Mouse (Mus musculus) cerebellum, postnatal 10 days (tissue): ENCODE data around the gene Ube2u.
A peak's percentile ranks its signal among the peaks of the same experiment; 100 is the strongest.
"Not testable (repeated sequence)": the region's sequence is repeated elsewhere in the genome, so short reads cannot be mapped to it uniquely, and the experiment has no call there.

Source experiments
- DNase-seq, 2 experiments: peaks; one replicate each; pipeline ENCODE4 v3.0.0; 2021; ENCODE audit warnings: mixed read lengths in 2 of 2

Gene Ube2u

DNA sequence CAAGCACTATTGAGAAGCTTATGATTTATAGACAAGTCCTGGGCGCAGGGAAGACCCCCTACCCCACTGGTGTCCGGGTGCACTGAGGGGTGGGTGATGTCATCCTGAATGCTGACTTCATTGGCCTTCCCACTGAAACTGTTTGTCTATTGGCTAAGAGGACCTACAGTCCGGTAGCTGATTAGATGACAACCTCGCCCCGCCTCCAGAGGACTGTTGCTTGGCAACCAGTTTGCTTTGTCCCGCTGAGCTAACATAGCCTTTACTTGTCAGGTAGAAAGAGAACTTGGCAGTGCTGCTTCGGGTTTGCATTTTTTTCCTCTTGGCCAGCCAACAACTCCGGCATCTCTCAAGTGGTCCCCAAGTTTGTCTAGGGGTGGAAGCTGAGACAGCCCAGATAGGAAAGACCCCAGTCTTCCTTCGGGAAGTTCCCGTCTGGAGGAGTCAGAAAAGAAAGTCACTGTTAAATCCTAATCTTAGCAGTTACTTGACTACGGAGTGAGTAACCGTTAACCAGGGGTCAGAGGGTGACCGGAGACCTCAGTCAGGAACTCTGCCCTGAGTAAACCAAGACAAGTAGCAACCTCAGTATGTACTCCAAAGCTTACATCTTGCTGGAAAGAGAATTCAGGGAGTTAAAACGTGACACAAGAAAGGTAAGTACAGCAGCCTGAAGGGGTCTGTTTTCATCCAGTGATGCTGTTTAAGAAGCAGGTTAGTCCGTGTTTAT, at the start of gene Ube2u:
TSS of gene Ube2u (plus strand) at position 258 of the 730 bp plus-strand sequence.
- DNase-seq: peak; percentile 70 to 79

DNA sequence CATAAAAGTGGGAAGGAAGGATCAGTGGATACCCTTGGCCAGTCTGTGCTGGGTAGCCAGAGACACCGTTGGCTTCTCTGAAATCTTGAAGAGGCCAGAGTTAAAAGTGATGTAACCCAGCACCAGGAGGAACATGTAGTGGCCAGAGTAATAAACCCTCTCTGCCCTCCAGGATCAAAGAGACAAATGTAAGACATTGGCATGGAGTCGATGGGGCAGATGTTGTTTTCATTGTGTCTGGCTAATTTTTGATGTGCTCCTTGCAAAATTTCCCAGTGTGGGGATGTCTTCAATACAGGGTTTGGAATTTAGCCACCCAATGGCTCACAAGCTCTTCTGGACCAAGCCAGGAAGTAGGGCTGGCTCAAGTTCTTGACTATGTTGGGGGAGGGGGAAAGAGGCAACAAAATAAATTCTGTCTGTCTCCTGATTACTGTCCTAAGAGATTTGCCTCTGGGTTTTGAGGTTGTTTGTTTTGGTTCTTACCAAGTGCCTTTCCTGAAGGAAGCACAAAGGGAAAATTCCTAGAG, 49.2 kb upstream of the Ube2u start:
- DNase-seq: peak; percentile 24 to 27

DNA sequence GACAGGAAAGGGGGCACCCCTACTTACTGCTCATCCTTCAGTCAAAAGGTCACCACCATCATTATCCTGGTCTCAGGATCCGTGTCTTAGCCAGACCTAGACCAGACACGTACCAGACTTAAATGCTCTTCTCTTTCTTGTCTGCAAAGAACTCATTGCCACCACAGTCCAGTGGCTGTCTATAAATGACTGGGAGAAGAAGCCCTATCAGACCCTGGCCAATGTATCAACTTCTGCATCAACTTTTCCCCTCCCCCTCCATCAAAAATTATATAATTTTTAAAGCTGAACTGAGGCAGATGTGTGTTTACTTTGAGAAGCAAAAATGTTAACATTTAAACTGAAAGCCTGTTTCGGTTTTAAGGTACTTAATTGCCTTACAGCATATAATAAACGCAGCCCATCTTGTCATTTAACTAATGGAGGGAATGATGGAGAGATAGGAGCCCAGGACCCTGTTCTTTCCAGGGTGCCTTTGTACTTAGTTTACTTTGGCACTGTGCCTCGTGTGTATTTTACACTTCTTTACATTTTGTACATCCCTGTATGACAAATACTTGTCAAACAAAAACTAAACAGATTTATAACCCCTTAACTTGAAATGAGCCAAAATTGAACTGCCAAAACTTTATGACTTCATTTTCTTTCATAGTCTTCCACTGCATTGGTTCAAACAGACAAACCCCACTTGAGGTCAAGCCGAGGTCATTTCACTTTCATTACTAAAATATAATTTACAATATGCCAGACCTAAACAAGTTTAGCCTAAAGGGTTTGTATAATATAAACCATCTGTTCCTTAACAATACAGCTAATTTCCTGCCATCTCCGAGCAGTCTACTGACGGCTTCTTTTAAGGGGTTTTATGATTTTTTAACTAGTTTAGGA, 43.1 kb upstream of the Ube2u start:
- no peak for DNase-seq

DNA sequence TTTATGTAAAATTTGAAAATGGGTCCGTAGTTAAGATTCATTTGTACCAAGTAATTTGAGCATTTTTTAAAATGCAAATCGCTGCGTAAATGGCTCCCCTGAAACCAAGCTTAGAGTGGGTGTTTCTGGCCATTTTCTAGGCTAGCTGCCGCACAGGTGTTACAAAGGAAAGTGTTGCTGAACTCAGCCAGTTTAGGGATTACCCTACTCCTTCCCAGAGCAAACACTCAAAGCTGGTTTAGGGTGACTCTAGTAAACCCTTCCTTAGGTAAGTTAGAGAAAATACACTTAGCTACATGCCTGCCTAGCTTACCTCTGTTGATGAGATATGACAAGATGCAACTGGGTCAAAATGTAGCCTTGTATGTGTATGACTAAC, 42.5 kb upstream of the Ube2u start:
- DNase-seq: no peak

DNA sequence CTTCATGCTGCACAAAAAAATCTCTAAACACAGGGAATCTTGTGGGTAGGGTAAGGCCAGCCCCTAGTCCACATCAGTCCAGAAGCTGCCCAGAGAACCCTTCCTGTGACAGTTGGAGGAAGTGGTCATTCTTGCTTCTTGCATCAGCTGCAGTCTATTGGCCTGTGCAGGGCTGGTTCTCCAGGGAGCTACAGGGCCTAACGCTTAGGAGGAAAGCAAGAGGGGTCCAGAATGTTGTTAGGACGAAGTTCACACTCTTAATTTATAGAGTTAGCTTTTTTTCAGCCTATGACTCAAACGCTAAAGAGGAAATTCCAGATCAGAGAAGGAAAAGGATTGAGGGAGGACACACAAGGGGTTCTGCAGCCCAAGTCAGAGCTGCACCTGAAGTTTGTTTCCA, 31.8 kb upstream of the Ube2u start:
- DNase-seq: no peak

DNA sequence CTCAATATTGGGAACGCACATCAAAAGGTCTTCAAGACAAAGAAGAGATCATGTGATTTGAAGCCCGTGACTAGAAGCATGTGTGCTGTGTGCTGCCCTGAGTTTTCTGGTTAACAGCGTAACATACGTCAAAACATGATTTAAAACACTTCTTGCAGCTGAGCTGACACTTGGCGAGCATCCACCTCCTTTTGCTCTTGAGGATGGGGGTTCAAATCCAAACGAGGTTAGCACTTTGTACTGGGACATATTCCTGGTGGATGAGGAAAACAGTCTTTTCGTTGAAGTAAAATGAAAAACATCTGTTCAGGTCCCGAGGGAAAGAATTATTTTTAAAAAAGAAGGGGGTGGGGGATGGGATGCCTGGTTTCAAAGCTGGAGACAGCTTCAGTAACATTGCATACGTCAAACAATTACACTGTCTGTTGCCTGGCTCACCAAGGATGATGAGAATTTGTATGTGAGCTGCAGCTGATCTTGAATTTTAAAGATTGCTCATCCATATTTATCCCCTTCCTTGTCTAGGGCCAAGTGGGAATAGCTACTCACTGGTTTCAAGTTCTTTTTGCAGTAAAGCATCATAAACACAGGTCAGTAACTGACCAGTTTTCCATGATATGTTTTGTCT, 16.0 kb upstream of the Ube2u start:
- no peak for DNase-seq

DNA sequence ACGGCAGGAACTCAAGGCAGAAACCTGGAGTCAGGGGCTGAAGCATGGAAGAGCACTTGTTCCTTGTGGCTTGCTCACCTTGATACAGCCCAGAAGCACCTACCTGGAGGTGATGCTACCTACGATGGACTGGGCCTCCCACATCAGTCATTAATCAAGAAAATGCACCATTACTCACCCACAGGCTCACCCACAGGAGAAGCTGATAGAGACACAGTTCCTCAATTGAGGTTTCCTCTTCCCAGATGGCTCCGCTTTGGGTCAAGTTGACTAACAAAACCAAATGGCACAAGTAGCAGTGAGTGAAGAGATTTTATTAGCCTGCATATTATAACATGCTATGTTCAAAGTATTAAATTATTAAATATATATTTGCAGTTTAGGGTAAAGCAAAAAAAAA, 9.8 kb downstream of the Ube2u start:
- no peak for DNase-seq

DNA sequence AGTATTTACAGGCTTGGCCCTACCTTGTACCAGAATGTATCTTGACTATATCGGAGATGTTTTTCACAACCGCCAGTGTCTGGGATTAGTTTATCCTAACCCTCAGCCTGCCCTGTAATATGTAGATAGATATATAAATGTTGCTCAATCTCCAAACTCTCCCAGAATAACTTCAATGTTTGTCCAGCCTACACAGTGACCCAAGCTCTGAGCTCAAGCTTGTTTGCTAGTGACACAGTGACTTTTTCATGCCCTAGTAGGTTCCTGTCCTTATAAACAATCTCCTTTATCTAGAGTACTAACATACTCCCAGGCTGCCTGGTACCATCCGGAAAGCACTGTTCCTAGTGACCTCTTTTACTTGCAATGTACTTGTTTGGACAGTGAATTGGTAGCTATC, 16.5 kb downstream of the Ube2u start:
- DNase-seq: no peak

DNA sequence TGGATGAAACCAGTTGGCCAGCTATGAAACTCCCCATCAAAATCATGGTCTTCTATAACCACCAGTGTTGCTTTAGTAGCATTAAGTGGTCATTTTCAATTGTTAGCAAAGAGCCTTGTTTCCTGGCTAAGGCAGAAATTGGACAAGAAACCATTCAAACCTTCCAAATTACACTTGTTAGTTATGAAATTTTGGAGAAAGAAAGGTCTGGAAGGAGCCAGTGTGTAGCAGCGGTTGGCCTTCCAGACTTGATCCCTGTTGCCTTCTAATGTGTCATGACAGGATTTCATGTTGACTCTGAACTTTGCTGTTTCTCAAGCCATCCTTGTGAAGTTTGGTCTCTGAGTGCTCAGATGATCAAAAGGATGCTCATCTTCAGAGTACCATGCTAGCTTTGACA, 17.9 kb downstream of the Ube2u start:
- no peak for DNase-seq

DNA sequence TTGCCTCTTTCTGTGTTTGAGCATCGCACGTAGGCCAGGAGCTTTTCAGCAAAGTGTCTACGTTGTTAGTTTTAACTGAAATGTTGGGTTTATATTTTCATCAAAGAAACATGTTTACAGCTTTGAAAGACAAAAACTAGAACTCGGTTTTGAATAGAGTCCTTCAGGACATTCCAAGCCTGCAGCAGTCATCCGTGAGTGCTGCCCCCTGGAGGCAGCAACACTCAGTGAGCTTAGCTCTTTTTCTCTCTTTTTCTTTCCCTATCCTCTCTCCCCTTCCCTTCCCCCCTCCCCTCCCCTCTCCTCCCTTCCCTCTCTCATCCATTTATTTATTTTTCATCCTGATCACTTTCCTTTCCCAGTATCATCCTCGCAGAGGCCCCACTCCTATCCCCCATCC, 19.5 kb downstream of the Ube2u start:
- DNase-seq: peak; percentile 47 to 48

DNA sequence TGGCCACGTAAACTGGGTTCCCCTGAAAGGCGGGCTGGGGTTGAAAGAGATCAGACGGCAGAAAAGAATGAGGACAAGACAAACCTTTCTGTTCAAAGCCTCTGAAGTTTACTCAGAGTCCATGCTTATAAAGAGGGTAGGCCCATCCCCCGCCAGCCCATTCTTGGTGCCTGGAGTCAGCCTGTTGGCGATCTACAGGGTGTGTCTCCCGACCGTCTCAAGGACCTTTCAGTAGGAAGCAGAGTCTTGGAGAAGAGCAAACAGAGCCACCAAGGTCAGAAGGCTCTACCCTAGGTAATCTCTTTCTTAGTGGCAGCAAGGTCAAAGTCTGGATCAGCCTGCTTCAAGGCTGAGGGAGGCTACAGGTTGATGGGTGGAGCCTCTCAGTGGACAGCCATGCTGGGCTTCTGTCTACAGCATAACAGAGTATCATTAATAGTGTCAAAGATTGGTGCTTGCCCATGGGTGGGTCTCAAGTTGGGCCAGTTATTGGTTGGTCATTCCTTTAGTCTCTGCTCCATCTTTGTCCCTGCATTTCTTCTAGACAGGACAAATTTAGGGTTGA, 20.5 kb downstream of the Ube2u start:
- not testable (repeated sequence) for DNase-seq

DNA sequence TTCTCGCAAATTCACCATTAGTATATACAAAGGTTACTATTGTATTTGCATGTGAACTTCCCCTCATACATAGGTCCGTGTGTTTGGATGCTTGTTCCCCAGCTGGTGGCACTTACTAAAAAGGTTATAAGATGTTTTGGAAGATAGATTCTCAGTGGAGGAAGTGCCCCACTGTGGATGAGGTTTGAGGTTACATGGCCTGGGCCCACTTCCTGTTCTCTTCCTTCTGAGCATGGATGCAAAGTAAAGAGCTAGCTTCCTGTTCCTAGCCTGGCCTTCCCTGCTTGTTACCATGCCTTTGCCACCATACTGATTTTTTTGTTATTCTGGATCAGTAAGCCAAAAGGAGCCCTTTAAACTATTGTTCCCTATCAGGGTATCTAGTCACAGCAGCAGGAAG, 24.7 kb downstream of the Ube2u start:
- DNase-seq: no peak

DNA sequence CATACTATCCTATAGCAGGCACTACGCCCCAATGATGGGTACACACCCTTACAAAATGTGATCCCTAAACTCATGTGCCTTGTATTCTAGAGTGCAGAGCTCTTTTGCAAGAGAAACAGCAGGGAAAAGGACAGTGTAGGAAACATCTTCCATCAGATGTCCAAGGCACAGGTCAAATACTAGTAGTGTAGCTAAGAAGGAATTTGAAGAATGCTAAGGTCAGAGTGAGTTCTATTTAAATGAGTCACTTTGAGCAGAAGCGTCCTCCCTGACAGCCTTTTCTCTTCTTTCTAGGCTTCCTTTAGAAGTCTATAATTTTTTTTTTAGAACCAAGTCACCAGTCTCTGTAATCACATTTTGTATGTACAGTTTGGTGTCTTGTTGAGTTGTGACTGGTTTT, 39.0 kb downstream of the Ube2u start:
- no peak for DNase-seq

DNA sequence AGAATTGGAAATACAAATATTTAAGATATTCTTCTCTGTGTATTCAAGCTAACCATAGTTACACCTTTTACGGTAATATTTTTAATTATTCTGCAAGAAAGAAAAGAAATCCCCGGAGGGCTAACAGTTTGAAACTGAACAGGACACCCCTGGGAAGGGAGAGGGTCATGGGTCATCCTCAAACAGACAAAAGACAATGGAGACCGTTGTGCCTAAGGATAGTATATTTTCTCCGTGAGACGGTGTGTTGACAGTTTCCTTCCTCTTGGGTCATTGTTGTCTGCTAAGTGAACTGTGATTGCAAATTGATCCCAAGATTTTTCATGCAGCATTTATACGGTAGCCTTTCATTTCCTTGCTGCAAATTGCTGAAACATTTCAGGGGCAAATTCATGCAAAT, 43.9 kb downstream of the Ube2u start:
- DNase-seq: no peak

DNA sequence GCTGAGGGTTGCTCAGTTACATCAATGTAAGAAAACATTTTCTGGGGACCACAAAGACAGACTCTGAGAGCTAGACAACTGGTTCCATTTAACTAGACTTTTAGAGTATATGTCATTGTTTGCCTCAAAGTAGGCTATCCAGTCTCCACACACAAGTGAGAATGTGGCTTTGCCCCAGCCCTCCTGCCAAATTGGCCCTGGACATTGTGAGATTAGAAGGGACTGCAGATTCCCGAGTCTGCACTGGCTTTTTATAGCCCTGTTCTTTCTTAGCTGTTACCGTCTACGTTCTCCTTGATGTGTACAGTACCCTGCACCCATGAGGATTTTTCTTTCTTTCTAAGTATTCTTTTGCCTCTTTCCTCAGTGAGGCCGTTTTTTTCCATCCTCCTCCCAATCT, 46.1 kb downstream of the Ube2u start:
- no peak for DNase-seq

DNA sequence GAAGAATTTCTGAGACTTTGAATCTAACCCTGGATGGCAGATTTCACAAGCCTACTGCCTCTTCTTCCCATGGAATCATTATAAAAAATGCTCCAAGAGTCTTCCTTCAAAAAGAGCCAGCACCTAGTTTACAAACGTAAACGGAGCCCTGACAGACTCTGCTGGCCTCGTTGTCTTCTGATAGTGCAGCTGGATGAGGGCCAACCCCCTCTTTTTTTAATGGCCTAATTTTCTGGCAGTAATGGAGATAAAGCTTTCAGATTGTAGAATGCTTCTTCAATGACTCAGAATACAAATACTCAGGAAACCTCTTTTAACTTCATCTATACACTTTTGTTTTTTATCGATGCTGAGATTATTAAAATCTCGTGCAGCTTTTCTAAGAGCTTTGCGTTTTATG, 47.6 kb downstream of the Ube2u start:
- peak; percentile 63 to 69 for DNase-seq

DNA sequence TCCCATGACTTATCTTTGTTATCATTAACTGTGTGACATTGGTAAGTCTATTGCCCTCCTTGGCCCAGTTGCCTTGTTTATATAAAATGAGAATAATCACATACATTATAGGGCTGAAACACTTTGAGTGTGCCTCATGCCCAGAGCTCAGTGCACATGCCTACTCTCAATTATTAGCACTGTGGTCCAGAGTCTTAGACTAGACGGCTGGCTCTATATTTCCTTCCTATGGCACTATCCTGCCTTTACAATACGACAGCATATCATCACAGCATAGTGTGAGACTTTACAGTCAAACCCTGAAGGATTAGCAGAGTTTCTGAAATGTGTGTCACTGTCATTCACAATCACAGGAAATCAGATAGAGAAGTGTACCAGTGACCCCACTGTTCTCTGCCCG, 48.4 kb downstream of the Ube2u start:
- DNase-seq: no peak

DNA sequence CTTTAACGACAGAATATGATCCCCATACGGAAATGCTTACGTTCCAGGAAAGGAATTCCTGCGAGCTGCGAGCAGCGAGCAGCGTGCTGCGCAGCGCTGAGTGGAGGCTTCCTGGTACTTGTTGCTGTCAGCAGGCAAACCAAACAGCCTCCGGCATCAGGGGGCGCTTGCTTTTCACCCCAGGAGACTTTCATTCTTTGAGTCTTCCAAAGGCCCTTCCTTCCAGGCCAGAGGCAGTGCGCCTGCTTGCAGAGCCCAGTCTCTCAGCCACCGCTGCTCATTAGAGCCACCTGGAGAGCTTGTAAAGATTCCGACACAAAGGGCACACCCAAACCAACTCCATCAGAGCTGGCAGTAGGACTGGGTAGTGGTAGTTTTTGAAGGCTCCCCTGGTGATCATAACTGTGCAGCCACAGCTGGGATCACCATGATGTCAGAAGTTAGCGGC, 48.9 kb downstream of the Ube2u start:
- peak; percentile 12 to 16 for DNase-seq

DNA sequence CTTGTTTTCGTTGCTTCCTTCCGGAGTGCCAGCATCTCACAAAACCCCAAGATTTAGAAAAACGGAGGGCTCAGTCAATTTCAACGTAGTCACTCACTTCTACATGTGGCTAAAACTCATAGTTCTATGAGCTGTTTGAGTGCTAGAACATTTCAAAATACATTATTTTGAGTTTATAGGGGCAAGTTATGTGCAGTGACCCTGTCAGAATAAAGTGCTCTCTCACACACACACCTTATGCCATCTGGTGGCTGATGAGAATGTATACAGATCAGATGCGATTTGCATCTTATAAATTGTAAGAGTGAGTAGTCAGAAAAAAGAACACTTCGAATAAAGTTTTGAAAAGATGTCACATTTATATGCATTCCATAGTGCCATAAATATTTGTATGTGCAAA, 55.0 kb downstream of the Ube2u start:
- peak; percentile 16 to 41 for DNase-seq

DNA sequence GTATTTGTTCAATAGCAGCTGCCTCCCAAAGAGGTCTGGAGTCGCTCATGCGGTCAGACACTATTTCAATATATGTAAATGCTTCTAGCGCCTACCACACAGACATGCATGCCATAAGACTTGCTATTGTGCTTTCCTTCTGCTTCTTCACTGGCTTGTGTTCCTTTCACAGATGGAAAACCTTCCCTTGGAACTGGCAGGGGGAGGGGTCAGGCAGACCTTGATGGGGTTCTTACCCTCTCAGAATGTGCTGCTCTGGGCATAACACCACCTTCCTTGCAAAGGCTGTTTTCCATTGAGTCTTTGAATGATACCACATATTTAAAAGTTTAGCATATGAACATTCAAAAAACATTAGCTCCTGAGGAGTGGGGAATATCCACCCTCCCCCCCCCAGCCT, 56.3 kb downstream of the Ube2u start:
- no peak for DNase-seq

DNA sequence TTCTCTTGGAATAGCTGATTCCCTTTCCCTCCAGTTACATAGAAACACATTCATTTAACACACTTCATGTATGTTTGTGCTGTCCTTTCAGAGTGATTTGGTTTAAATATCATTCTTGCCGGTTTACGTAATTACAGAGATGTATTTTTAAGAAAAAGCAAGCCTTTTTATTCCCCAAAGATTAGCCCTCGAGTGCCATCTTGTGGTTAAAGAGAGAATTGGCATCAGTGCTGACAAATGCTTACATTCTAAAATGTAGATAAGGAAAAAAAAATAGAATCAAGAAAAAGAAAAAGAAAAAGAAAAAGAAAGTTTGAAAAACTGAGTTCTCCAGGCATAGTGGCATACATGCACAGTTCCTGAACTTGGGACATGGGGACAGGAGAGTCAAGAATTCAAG, 59.2 kb downstream of the Ube2u start:
- peak; percentile 67 to 79 for DNase-seq

DNA sequence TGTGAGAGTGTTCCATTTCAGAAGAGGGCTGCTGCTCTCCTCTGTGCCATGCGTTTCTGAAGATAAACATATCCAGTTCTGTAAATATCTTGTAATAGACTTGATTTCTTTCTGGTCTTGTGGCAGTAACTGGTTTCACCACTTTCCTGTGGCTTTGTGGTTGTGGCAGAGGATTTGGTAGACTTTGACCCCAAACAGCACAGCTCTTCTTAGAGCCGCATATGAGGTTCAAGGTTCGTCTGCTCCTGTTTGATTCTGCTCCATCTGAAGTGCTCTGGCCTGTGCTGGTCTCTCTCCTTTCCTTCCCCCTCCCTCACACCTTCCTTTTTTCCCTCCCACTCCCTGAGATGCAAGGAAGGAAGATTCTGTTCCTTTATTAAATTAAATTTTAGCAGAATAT, 60.8 kb downstream of the Ube2u start:
- no peak for DNase-seq

DNA sequence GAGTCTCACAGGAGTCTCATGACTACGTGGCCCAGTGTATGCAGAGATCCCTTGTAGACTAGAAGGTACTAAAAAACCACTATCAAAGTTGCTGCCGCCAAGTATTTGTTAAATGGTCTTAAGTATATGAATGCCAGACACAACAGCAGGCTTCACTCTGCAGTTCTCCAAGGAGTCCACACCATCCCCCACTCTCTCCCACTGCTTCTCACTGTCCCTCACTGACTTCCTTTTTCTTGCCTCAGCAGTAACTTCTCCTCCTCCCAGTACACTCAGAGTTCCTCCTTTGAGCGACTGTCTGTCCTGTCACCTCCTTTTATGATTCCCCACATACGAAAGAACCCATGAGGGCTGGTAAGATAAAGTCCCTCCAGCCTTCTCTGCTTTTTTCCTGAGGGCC, 69.3 kb downstream of the Ube2u start:
- no peak for DNase-seq
